Mouse (Mus musculus) bone marrow macrophage, adult 2 months (primary cell): ENCODE data around the gene Gm26602.

Experiments used
- CTCF ChIP-seq: IDR thresholded peaks from 2 replicates; pipeline ENCODE4 v1.5.1; 2012; ENCODE audit warnings: low read depth, mild to moderate bottlenecking, low read length, moderate library complexity
- POLR2A ChIP-seq: IDR thresholded peaks from 2 replicates; pipeline ENCODE4 v1.6.1; 2012; ENCODE audit warnings: mild to moderate bottlenecking, low read depth, low read length, borderline replicate concordance

DNA sequence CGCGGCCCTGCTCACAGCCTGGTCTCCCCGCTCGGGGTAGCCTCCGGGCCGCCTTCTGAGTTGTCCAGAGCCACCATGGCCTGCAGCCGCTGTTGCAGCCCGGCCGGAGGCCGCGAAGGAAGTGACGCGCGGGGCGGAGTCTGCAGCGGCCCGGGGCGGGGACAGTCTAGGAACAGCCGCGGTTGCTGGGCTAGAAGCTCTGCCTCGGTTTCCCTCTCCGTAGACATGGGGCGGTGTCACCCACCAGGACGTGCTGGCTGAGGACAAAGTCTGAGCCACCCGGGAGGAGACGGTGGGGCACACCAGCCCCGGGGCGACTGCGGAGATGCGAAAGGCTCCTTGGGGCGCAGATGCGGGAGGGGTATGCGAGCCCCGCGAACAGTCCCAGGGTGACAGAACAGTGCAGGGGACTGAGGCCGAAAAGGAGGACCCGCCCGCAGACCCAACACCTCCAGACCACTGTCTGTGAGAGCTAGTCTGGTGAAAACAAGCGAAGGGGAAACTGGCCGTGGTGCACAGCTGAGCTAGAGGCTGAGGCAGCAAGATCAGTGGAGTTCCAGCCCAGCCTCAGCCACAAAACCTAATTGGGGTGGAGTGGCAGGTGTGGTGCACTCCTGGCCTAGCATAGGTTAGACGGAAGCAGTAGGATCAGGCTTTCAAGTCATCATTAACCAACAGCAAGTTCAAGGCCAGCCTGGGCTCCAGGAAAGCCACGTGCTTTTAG lies 6.3 kb downstream of the Gm26602 start, which contains the start of gene Kiss1r:
- TF ChIP-seq POLR2A (peak; percentile 54; the same call in 1 of the 2 replicates), CTCF (no peak)
